In genomic region chr12:111672176-111672575, GRCm38 (mm10) we compare ENCODE assay signal across 8 mouse cellular contexts. TPM values are rescaled to one million over a fixed set of nuclear protein-coding genes. Genes with fewer than 3 reads are reported as not detected.
DNase-seq lines count a peak whose midpoint lies in the region; ATAC-seq and TF ChIP-seq lines count a peak whose summit lies in the region.

Gene Ckb, minus strand, starts transcription at chr12:111672338.

- TF ChIP-seq CTCF in liver, postnatal 0 days (IDR thresholded peaks at IDR 0.05; ENCODE audit: low read depth), result no peak

- H3K9me3 ChIP-seq in hindbrain, embryonic 11.5 days (ENCODE audit: control insufficient read depth, low read length), result no peaks in the 10 kb centered on the region
- H3K9me3 ChIP-seq in liver, postnatal 0 days (ENCODE audit: low read length), result no peaks in the 10 kb centered on the region
- no peaks in the 10 kb centered on the region for H3K9me3 ChIP-seq in neural tube, embryonic 15.5 days (replicated peaks)

- no peaks in the 10 kb centered on the region for H3K27me3 ChIP-seq in hindbrain, embryonic 11.5 days (ENCODE audit: control insufficient read depth, insufficient read depth, low read length)
- peaks cover 42% of the 10 kb centered on the region for H3K27me3 ChIP-seq in liver, postnatal 0 days (ENCODE audit: insufficient read depth, low read length)
- 0 out of 2 replicates have a peak, but pooled peaks cover 3% of the 10 kb centered on the region for H3K27me3 ChIP-seq in neural tube, embryonic 15.5 days (replicated peaks)

- DNase-seq in T-cell, adult 2 months (ENCODE audit: low spot score), result peak; percentile 26
- peak; percentile 95 for DNase-seq in cerebellum, adult 9-10 months
- peak; percentile 89 to 90 for DNase-seq in frontal cortex, postnatal 14 days (ENCODE audit: low spot score in 2 of 2)
- DNase-seq in hindbrain, embryonic 11.5 days (ENCODE audit: low spot score), result peak; percentile 92
- DNase-seq in layer of hippocampus, adult 8-10 months (ENCODE audit: low spot score in 2 of 2), result peak; percentile 91 to 95
- DNase-seq in liver, postnatal 0 days, result no peak
- peak; percentile 63 for DNase-seq in urinary bladder, adult 2 months (ENCODE audit: low spot score)

- WGBS in hindbrain, embryonic 11.5 days, result under 1% methylated on average over 31 of the region's 31 CpGs
- under 1% methylated on average over 30 of the region's 31 CpGs for WGBS in liver, postnatal 0 days (ENCODE audit: insufficient replicate concordance)
- under 1% methylated on average over 31 of the region's 31 CpGs for WGBS in neural tube, embryonic 15.5 days

- H3K27ac ChIP-seq in hindbrain, embryonic 11.5 days (ENCODE audit: low read depth, low read length), result peak within 1 kb of the TSS; percentile 76
- no peak within 1 kb of the TSS for H3K27ac ChIP-seq in liver, postnatal 0 days (ENCODE audit: low read depth)
- H3K27ac ChIP-seq in neural tube, embryonic 15.5 days (replicated peaks), result peak within 1 kb of the TSS; percentile 93

- peak within 1 kb of the TSS; percentile 96 for H3K9ac ChIP-seq in hindbrain, embryonic 11.5 days (ENCODE audit: low read depth, low read length)
- H3K9ac ChIP-seq in liver, postnatal 0 days (replicated peaks), result peak within 1 kb of the TSS; percentile 46
- peak within 1 kb of the TSS; percentile 98 for H3K9ac ChIP-seq in neural tube, embryonic 15.5 days (replicated peaks)

- peaks cover 8% of the 10 kb centered on the region; the same call in 1 of the 2 replicates for H3K4me1 ChIP-seq in hindbrain, embryonic 11.5 days (replicated peaks; ENCODE audit: control insufficient read depth, insufficient read depth, low read length)
- peaks cover 37% of the 10 kb centered on the region for H3K4me1 ChIP-seq in liver, postnatal 0 days (ENCODE audit: insufficient read depth)
- peaks cover 51% of the 10 kb centered on the region for H3K4me1 ChIP-seq in neural tube, embryonic 15.5 days

- no peaks in the 10 kb centered on the region for H3K36me3 ChIP-seq in hindbrain, embryonic 11.5 days (ENCODE audit: control insufficient read depth, insufficient read depth, low read length)
- H3K36me3 ChIP-seq in liver, postnatal 0 days (replicated peaks; ENCODE audit: insufficient read depth, low read length), result no peaks in the 10 kb centered on the region
- H3K36me3 ChIP-seq in neural tube, embryonic 15.5 days, result peaks cover 8% of the 10 kb centered on the region

- peak within 1 kb of the TSS; percentile 81 for H3K4me3 ChIP-seq in hindbrain, embryonic 11.5 days (ENCODE audit: low read depth, low read length)
- H3K4me3 ChIP-seq in liver, postnatal 0 days (ENCODE audit: low read depth, low read length), result peak within 1 kb of the TSS; percentile 48
- H3K4me3 ChIP-seq in neural tube, embryonic 15.5 days (replicated peaks), result peak within 1 kb of the TSS; percentile 91

- peak; percentile 86 for ATAC-seq in hindbrain, embryonic 11.5 days (ENCODE audit: low FRiP score)
- ATAC-seq in liver, postnatal 0 days, result 0 out of 2 replicates have a peak, but pooled peaks have one; percentile 9
- peak; percentile 90 for ATAC-seq in neural tube, embryonic 15.5 days (ENCODE audit: low FRiP score)

- peak within 1 kb of the TSS; percentile 93 for H3K4me2 ChIP-seq in hindbrain, embryonic 11.5 days (replicated peaks; ENCODE audit: low read depth, low read length)
- H3K4me2 ChIP-seq in liver, postnatal 0 days (ENCODE audit: low read depth, low read length), result peak within 1 kb of the TSS; percentile 72
- H3K4me2 ChIP-seq in neural tube, embryonic 15.5 days, result peak within 1 kb of the TSS; percentile 87

- no peak for TF ChIP-seq EP300 in liver, postnatal 0 days (IDR thresholded peaks at IDR 0.05; ENCODE audit: low read depth)

RNA-seq across cellular contexts. Expression of gene Ckb, which starts in this region (rescaled TPM):
- polyA plus RNA-seq in hindbrain, embryonic 11.5 days (2014; fragmentation: Nextera tagmentation; extraction: Ambion mirVana), result 2,103 and 2,160 TPM in 2 replicates
- 1,000 to 10,000 TPM; 1,127 to 1,400 (median 1,206) TPM for total RNA-seq in layer of hippocampus, adult 8-10 months (2022)
- polyA plus RNA-seq in liver, postnatal 0 days (2015; fragmentation: Nextera tagmentation; extraction: Ambion mirVana), result 28.1 and 32.7 TPM in 2 replicates
- 1,500 and 1,731 TPM in 2 replicates for polyA plus RNA-seq in neural tube, embryonic 15.5 days (2015; fragmentation: Nextera tagmentation; extraction: Ambion mirVana)
- polyA plus RNA-seq in urinary bladder, adult 2 months (2012; rRNA removed), result 2,258 and 2,468 TPM in 2 replicates

Comparison
In these comparisons a context has a peak if more than half of its experiments do, and no peak if none do; other contexts are left out.
1. RNA of gene Ckb (polyA plus RNA-seq): 2,258 to 2,468 TPM in urinary bladder, adult 2 months, 2,103 to 2,160 TPM in hindbrain, embryonic 11.5 days and 1,500 to 1,731 TPM in neural tube, embryonic 15.5 days; 28.1 to 32.7 TPM in liver, postnatal 0 days; every median in the first group is over 10 times any median in the second.
2. ATAC-seq: peak in every context shown above with its lines; median percentile 90 in neural tube, embryonic 15.5 days; 86 in hindbrain, embryonic 11.5 days; 9 in liver, postnatal 0 days.
3. H3K9ac ChIP-seq: peak in every context shown above with its lines; median percentile 98 in neural tube, embryonic 15.5 days; 96 in hindbrain, embryonic 11.5 days; 46 in liver, postnatal 0 days.
4. Peak in every context shown above with its lines, with median percentiles within 50 percentile points of each other: H3K4me2 ChIP-seq and H3K4me3 ChIP-seq.